Mouse (Mus musculus) liver, embryonic 15.5 days (tissue): ENCODE data around the gene Tnfaip1. TPM values are rescaled to one million over a fixed set of nuclear protein-coding genes. Genes with fewer than 3 reads are reported as not detected.
A peak's percentile ranks its signal among the peaks of the same experiment; 100 is the strongest.
"Not testable (repeated sequence)": the region's sequence is repeated elsewhere in the genome, so short reads cannot be mapped to it uniquely, and the experiment has no call there.

Source experiments
- ATAC-seq: fragments of 200-750 bp; cut with Nextera tagmentation; 2 replicates; pipeline ENCODE4 v1.8.0; 2017; ENCODE audit warnings: moderate number of reproducible peaks, mild to moderate bottlenecking, moderate library complexity; ENCODE audit not compliant: insufficient read depth
- H3K27ac ChIP-seq: fragments of 300-500 bp; sonication (generic); replicated peaks from 2 replicates; pipeline ENCODE4 v1.5.1; 2015; ENCODE audit warnings: mild to moderate bottlenecking, inconsistent platforms
- H3K27me3 ChIP-seq: fragments of 300-500 bp; sonication (generic); 2 replicates; pipeline ENCODE4 v1.6.1; 2015; ENCODE audit warnings: mild to moderate bottlenecking, inconsistent platforms
- H3K36me3 ChIP-seq: fragments of 300-500 bp; sonication (generic); replicated peaks from 2 replicates; pipeline ENCODE4 v1.6.1; 2015; ENCODE audit warnings: moderate library complexity, mild to moderate bottlenecking, inconsistent platforms
- H3K4me1 ChIP-seq: fragments of 300-500 bp; sonication (generic); replicated peaks from 2 replicates; pipeline ENCODE4 v1.6.1; 2015; ENCODE audit warnings: inconsistent platforms
- H3K4me2 ChIP-seq: fragments of 300-500 bp; sonication (generic); 2 replicates; pipeline ENCODE4 v1.6.1; 2015; ENCODE audit warnings: moderate library complexity, mild to moderate bottlenecking, inconsistent platforms
- H3K4me3 ChIP-seq: fragments of 300-500 bp; sonication (generic); replicated peaks from 2 replicates; pipeline ENCODE4 v1.5.1; 2015; ENCODE audit warnings: mild to moderate bottlenecking, inconsistent platforms
- H3K9ac ChIP-seq: fragments of 300-500 bp; sonication (generic); 2 replicates; pipeline ENCODE4 v1.6.1; 2015; ENCODE audit warnings: moderate library complexity, mild to moderate bottlenecking, inconsistent platforms
- H3K9me3 ChIP-seq: fragments of 300-500 bp; sonication (generic); replicated peaks from 2 replicates; pipeline ENCODE4 v1.6.1; 2016; ENCODE audit warnings: inconsistent platforms
- WGBS: fragments of 180-500 bp; shearing (Covaris S2); methylation state at CpG from one replicate; pipeline ENCODE4 v1.1.7; 2015; ENCODE audit warnings: mixed read lengths; ENCODE audit not compliant: insufficient replicate concordance; 5-methylcytosine and 5-hydroxymethylcytosine counted together
- polyA plus RNA-seq: library from polyadenylated mRNA; unstranded; fragments of >200 nt; fragmentation: Nextera tagmentation; extraction: Ambion mirVana; gene quantifications from 2 replicates; pipeline ENCODE4 v1.2.1, GENCODE M21; 2015

The Tnfaip1 gene
- 14.9 and 17.1 TPM in 2 replicates for polyA plus RNA-seq

GRCm38 (mm10) chr11:78536080-78536689, at the start of gene Tnfaip1, which contains the start of gene Ift20:
Tnfaip1 (minus strand) TSS chr11:78536332.
Ift20 (plus strand) TSS chr11:78536361.
- Histone ChIP-seq H3K27ac (peak within 1 kb of the TSS; percentile 90), H3K4me3 (peak within 1 kb of the TSS; percentile 86), H3K27me3 (no peaks in the 10 kb centered on the region), H3K4me2 (peak within 1 kb of the TSS; percentile 95), H3K36me3 (peaks cover 28% of the 10 kb centered on the region), H3K9me3 (no peaks in the 10 kb centered on the region), H3K4me1 (peaks cover 45% of the 10 kb centered on the region), H3K9ac (peak within 1 kb of the TSS; percentile 87)
- peak; percentile 95 for ATAC-seq
- WGBS = under 1% methylated on average over 52 of the region's 52 CpGs

- WGBS = 28% methylated on average over 6 of the region's 6 CpGs
- no peak for ATAC-seq
- H3K27ac ChIP-seq = no peak overlapping the region
- no peak overlapping the region for H3K4me2 ChIP-seq
- no peaks in the 10 kb centered on the region for H3K9me3 ChIP-seq
- H3K36me3 ChIP-seq = 0 out of 2 replicates have a peak, but pooled peaks cover 13% of the 10 kb centered on the region
- no peaks in the 10 kb centered on the region for H3K4me1 ChIP-seq
- no peaks in the 10 kb centered on the region for H3K27me3 ChIP-seq
- H3K4me3 ChIP-seq = no peak overlapping the region
- no peak overlapping the region for H3K9ac ChIP-seq
These were observed 46.7 kb upstream of the Tnfaip1 start for GRCm38 (mm10) chr11:78582848-78583247.

DNA sequence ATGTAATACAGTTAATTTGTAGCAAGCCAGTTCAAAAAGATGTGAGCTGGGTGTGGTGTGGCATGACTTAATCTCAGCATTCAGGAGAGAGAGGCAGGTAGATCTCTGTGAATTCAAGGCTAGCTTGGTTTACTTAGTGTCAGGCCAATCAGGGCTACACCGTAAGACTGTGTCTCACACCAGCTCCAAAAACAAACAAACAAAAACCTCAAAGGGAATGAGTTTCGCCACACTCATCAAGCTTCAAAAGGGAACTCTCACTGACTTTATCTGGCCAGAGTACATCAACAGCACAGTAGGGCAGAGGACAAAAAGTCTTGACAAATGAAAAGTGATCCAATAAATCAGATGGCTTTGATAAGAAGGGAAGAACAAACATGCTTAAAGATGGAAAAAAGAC, 38.8 kb upstream of the Tnfaip1 start:
- WGBS = 55% methylated on average over 2 of the region's 2 CpGs
- Histone ChIP-seq H3K4me2 (no peak overlapping the region), H3K27ac (no peak overlapping the region), H3K4me3 (no peak overlapping the region), H3K4me1 (peaks cover 11% of the 10 kb centered on the region; the same call in 1 of the 2 replicates), H3K9ac (no peak overlapping the region), H3K27me3 (no peaks in the 10 kb centered on the region), H3K36me3 (0 out of 2 replicates have a peak, but pooled peaks cover 3% of the 10 kb centered on the region), H3K9me3 (no peaks in the 10 kb centered on the region)
- peak; percentile 47; the same call in 1 of the 2 replicates for ATAC-seq

DNA sequence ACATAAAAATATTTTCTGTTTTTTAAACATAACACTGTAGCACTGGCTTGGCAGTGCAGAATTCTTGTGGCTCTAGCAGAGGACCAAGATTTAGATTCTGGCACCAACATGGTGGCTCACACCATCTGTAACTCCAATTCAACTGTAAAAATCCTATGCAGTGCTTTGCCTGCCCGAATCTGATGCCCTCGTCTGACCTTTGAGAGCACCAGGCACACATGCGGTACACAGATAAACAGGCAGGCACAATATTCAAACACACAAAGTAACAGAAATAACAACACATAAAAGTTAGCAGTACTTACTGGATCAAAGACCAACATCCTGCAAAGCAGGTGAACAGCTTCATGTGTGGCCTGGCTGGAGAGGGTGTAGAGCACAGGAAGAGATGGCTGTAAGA, 38.4 kb upstream of the Tnfaip1 start:
- no peak for ATAC-seq
- peaks cover 11% of the 10 kb centered on the region; the same call in 1 of the 2 replicates for H3K4me1 ChIP-seq
- H3K4me3 ChIP-seq = no peak overlapping the region
- no peaks in the 10 kb centered on the region for H3K27me3 ChIP-seq
- H3K36me3 ChIP-seq = 0 out of 2 replicates have a peak, but pooled peaks cover 3% of the 10 kb centered on the region
- no peak overlapping the region for H3K9ac ChIP-seq
- no peak overlapping the region for H3K4me2 ChIP-seq
- H3K27ac ChIP-seq = no peak overlapping the region
- WGBS = 69% methylated on average over 3 of the region's 3 CpGs
- H3K9me3 ChIP-seq = no peaks in the 10 kb centered on the region

DNA sequence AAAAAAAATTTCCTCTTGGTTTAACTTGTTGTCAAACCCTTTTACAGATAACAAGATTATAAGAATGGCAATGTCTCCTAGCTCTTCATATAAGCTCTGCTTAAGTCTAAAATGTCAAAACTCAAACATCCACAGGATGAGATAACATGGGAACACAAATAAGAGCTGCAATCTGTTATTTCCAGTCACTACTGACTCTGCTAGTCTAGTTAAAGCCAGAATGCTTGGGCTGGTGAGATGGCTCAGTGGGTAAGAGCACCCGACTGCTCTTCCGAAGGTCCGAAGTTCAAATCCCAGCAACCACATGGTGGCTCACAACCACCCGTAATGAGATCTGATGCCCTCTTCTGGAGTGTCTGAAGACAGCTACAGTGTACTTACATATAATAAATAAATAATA, 37.9 kb upstream of the Tnfaip1 start:
- not testable (repeated sequence) for H3K36me3 ChIP-seq, H3K4me3 ChIP-seq, H3K9me3 ChIP-seq, ATAC-seq, H3K4me2 ChIP-seq, H3K27ac ChIP-seq, H3K9ac ChIP-seq, H3K27me3 ChIP-seq
- 81% methylated on average over 4 of the region's 4 CpGs for WGBS
- peaks cover 11% of the 10 kb centered on the region; the same call in 1 of the 2 replicates for H3K4me1 ChIP-seq

- H3K27me3 ChIP-seq = no peaks in the 10 kb centered on the region
- no peak overlapping the region for H3K4me3 ChIP-seq
- no peak for ATAC-seq
- H3K9ac ChIP-seq = no peak overlapping the region
- H3K9me3 ChIP-seq = no peaks in the 10 kb centered on the region
- H3K4me2 ChIP-seq = no peak overlapping the region
- 48% methylated on average over 6 of the region's 6 CpGs for WGBS
- no peaks in the 10 kb centered on the region; the same call in 1 of the 2 replicates for H3K36me3 ChIP-seq
- no peak overlapping the region for H3K27ac ChIP-seq
- H3K4me1 ChIP-seq = peaks cover 13% of the 10 kb centered on the region; the same call in 1 of the 2 replicates
These were observed 35.7 kb upstream of the Tnfaip1 start for GRCm38 (mm10) chr11:78571854-78572253.

GRCm38 (mm10) chr11:78571441-78571840, 35.3 kb upstream of the Tnfaip1 start:
- H3K9ac ChIP-seq = no peak overlapping the region
- no peaks in the 10 kb centered on the region; the same call in 1 of the 2 replicates for H3K36me3 ChIP-seq
- no peak for ATAC-seq
- WGBS = 85% methylated on average over 8 of the region's 8 CpGs
- no peaks in the 10 kb centered on the region for H3K9me3 ChIP-seq
- no peak overlapping the region for H3K4me3 ChIP-seq
- H3K27ac ChIP-seq = no peak overlapping the region
- H3K4me2 ChIP-seq = no peak overlapping the region
- H3K27me3 ChIP-seq = no peaks in the 10 kb centered on the region
- H3K4me1 ChIP-seq = peaks cover 13% of the 10 kb centered on the region; the same call in 1 of the 2 replicates

DNA sequence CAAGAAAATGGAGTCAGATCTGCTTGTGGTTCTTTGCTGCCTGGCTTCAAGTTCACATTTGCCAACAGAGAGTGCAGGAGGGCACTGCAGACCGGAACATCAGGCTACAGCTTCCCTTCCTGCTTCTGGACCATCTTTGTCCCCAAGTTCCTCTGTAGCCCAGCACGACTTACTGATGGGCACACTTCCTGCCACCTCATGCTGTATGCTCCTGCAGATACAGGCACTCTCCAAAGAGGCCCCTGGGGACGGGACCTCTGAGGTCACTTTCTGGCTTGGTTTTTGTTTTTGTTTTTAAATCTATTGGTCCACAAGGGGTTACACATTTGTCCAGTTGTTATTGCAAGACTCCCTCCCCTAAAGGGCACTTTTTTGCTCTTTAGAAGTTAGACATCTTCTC, 33.7 kb upstream of the Tnfaip1 start:
- no peak overlapping the region for H3K9ac ChIP-seq
- H3K27me3 ChIP-seq = no peaks in the 10 kb centered on the region
- peak; percentile 40; the same call in 1 of the 2 replicates for ATAC-seq
- 33% methylated on average over 3 of the region's 3 CpGs for WGBS
- H3K4me3 ChIP-seq = no peak overlapping the region
- H3K9me3 ChIP-seq = no peaks in the 10 kb centered on the region
- no peak overlapping the region for H3K27ac ChIP-seq
- H3K4me1 ChIP-seq = 0 out of 2 replicates have a peak, but pooled peaks cover 5% of the 10 kb centered on the region
- no peaks in the 10 kb centered on the region; the same call in 1 of the 2 replicates for H3K36me3 ChIP-seq
- no peak overlapping the region for H3K4me2 ChIP-seq

- Histone ChIP-seq H3K27me3 (no peaks in the 10 kb centered on the region), H3K36me3 (no peaks in the 10 kb centered on the region; the same call in 1 of the 2 replicates), H3K4me3 (no peak overlapping the region), H3K9ac (no peak overlapping the region), H3K27ac (no peak overlapping the region), H3K4me2 (no peak overlapping the region), H3K4me1 (0 out of 2 replicates have a peak, but pooled peaks cover 2% of the 10 kb centered on the region), H3K9me3 (no peaks in the 10 kb centered on the region)
- ATAC-seq = no peak
- WGBS = 75% methylated on average over 10 of the region's 10 CpGs
These were observed 32.7 kb upstream of the Tnfaip1 start for GRCm38 (mm10) chr11:78568827-78569226.

- Histone ChIP-seq H3K4me1 (0 out of 2 replicates have a peak, but pooled peaks cover 2% of the 10 kb centered on the region), H3K9me3 (no peaks in the 10 kb centered on the region), H3K27me3 (no peaks in the 10 kb centered on the region), H3K4me3 (no peak overlapping the region), H3K27ac (no peak overlapping the region), H3K9ac (no peak overlapping the region), H3K4me2 (no peak overlapping the region), H3K36me3 (no peaks in the 10 kb centered on the region; the same call in 1 of the 2 replicates)
- no peak for ATAC-seq
- WGBS = 75% methylated on average over 6 of the region's 6 CpGs
These were observed 31.5 kb upstream of the Tnfaip1 start for GRCm38 (mm10) chr11:78567614-78568013.

DNA sequence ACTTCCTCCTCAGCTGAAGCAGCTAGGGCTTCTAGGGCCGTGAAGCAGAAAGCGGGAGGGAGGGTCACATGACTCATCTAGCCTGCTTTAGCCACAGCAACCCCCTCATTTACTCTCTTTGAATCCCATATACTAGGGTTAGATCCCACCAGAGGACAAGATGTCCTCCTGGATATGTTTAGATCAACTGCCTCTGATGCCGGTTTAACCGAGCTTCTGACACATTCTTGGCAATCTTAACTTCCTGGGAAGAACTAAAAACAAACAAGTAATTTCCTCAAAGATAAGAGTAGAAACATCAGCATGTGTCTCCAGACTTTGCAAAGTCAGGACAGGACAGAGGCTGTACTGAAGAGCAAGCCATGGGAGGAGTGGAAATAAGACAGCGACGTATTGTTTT, 30.6 kb upstream of the Tnfaip1 start:
- Histone ChIP-seq H3K4me2 (no peak overlapping the region), H3K27ac (0 out of 2 replicates have a peak overlapping the region, but pooled peaks have one; percentile 38), H3K27me3 (no peaks in the 10 kb centered on the region), H3K4me1 (0 out of 2 replicates have a peak, but pooled peaks cover 2% of the 10 kb centered on the region), H3K4me3 (no peak overlapping the region), H3K36me3 (no peaks in the 10 kb centered on the region; the same call in 1 of the 2 replicates), H3K9me3 (no peaks in the 10 kb centered on the region), H3K9ac (no peak overlapping the region)
- ATAC-seq = peak; percentile 49; the same call in 1 of the 2 replicates
- 33% methylated on average over 6 of the region's 6 CpGs for WGBS
